Mouse (Mus musculus): ENCODE results near the gene Spop.

The Spop gene

GRCm38 (mm10) chr11:95420880-95421435 is 7.1 kb downstream of the Spop start:
- no peak for DNase-seq (ENCODE audit: extremely low spot score)

GRCm38 (mm10) chr11:95423505-95423904 is 9.6 kb downstream of the Spop start:
- DNase-seq (ENCODE audit: extremely low spot score): no peak

- DNase-seq (ENCODE audit: extremely low spot score): no peak
Observed at GRCm38 (mm10) chr11:95431344-95431743, 17.5 kb downstream of the Spop start.

GRCm38 (mm10) chr11:95432194-95432593 is 18.3 kb downstream of the Spop start:
- DNase-seq (ENCODE audit: extremely low spot score): peak; percentile 25

- no peak for DNase-seq (ENCODE audit: extremely low spot score)
Observed at GRCm38 (mm10) chr11:95445371-95445770, 31.5 kb downstream of the Spop start.

GRCm38 (mm10) chr11:95446580-95447305 is 32.9 kb downstream of the Spop start:
- DNase-seq (ENCODE audit: extremely low spot score): no peak

- no peak for DNase-seq (ENCODE audit: extremely low spot score)
Observed at GRCm38 (mm10) chr11:95448346-95448745, 34.5 kb downstream of the Spop start.

- DNase-seq (ENCODE audit: extremely low spot score): no peak
Observed at GRCm38 (mm10) chr11:95455331-95455730, 41.5 kb downstream of the Spop start.

GRCm38 (mm10) chr11:95460872-95461271 is 47.0 kb downstream of the Spop start:
- no peak for DNase-seq (ENCODE audit: extremely low spot score)

- DNase-seq (ENCODE audit: extremely low spot score): no peak
Observed at GRCm38 (mm10) chr11:95462168-95462567, 48.3 kb downstream of the Spop start.

- DNase-seq (ENCODE audit: extremely low spot score): no peak
Observed at GRCm38 (mm10) chr11:95467731-95468130, 53.9 kb downstream of the Spop start.

- DNase-seq (ENCODE audit: extremely low spot score): no peak
Observed at GRCm38 (mm10) chr11:95472942-95473341, 59.1 kb downstream of the Spop start.

- DNase-seq (ENCODE audit: extremely low spot score): no peak
Observed at GRCm38 (mm10) chr11:95473456-95473855, 59.6 kb downstream of the Spop start.

GRCm38 (mm10) chr11:95476323-95476722 is 62.4 kb downstream of the Spop start:
- DNase-seq (ENCODE audit: extremely low spot score): no peak

- DNase-seq (ENCODE audit: extremely low spot score): no peak
Observed at GRCm38 (mm10) chr11:95479458-95479857, 65.6 kb downstream of the Spop start.

- no peak for DNase-seq (ENCODE audit: extremely low spot score)
Observed at GRCm38 (mm10) chr11:95480662-95481061, 66.8 kb downstream of the Spop start.

- no peak for DNase-seq (ENCODE audit: extremely low spot score)
Observed at GRCm38 (mm10) chr11:95485634-95486033, 71.8 kb downstream of the Spop start.

GRCm38 (mm10) chr11:95487237-95487636 is 73.4 kb downstream of the Spop start:
- DNase-seq (ENCODE audit: extremely low spot score): no peak

- no peak for DNase-seq (ENCODE audit: extremely low spot score)
Observed at GRCm38 (mm10) chr11:95490104-95490503, 76.2 kb downstream of the Spop start.

- no peak for DNase-seq (ENCODE audit: extremely low spot score)
Observed at GRCm38 (mm10) chr11:95492256-95492655, 78.4 kb downstream of the Spop start.

GRCm38 (mm10) chr11:95493010-95493409 is 79.1 kb downstream of the Spop start:
- no peak for DNase-seq (ENCODE audit: extremely low spot score)

- no peak for DNase-seq (ENCODE audit: extremely low spot score)
Observed at GRCm38 (mm10) chr11:95493950-95494349, 80.1 kb downstream of the Spop start.

- no peak for DNase-seq (ENCODE audit: extremely low spot score)
Observed at GRCm38 (mm10) chr11:95494374-95494773, 80.5 kb downstream of the Spop start.

- DNase-seq (ENCODE audit: extremely low spot score): no peak
Observed at GRCm38 (mm10) chr11:95495883-95496282, 82.0 kb downstream of the Spop start.

All from embryo, embryonic 9.5 days (tissue).